In the genomic region with DNA sequence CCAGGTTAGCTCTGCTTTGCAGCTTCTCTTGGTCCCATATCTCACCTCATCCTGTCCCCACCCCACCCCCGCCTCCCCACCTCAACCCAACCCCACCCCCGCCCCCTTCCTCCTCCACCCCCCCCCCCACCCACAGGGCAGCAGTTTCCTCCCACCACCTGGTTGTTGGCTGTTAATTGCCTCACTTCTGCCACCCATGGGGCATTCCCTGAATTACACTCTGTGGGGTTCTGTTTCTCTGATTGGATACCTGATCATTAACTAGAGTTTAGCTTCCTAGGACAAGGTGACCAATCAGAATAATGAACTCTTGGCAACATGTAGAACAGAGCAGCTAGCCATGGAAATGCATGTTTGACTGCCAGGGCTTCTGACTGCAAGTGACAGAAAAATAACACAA, we compare ENCODE assay signal across 10 mouse cellular contexts. TPM values are rescaled to one million over a fixed set of nuclear protein-coding genes. Genes with fewer than 3 reads are reported as not detected.
DNase-seq lines count a peak whose midpoint lies in the region; ATAC-seq and TF ChIP-seq lines count a peak whose summit lies in the region.
"Had no signal": no experiment of that assay in that cellular context is flagged by ENCODE, and none has a peak within 500 bp of the region (broad histone marks: within the 10 kb centered on the region; RNA-seq: fewer than 3 reads in every experiment).

No protein-coding gene starts in this region.

- no peak for TF ChIP-seq POLR2A in liver, adult 2 months (IDR thresholded peaks at IDR 0.05; ENCODE audit: extremely low read depth, insufficient read depth, low read length)

- H3K27me3 ChIP-seq in liver, adult 2 months (ENCODE audit: control insufficient read depth, insufficient read depth, low read length) = no peaks in the 10 kb centered on the region
- peaks cover 6% of the 10 kb centered on the region for H3K27me3 ChIP-seq in liver, embryonic 12.5 days (replicated peaks)
- H3K27me3 ChIP-seq in intestine, embryonic 15.5 days (replicated peaks) = no peaks in the 10 kb centered on the region
- H3K27me3 ChIP-seq: limb, embryonic 13.5 days had no signal

- TF ChIP-seq CTCF in liver, adult 2 months (IDR thresholded peaks at IDR 0.05; ENCODE audit: low read depth, low read length) = no peak

- H3K4me2 ChIP-seq in liver, embryonic 12.5 days = no peak overlapping the region
- no peak overlapping the region for H3K4me2 ChIP-seq in intestine, embryonic 15.5 days (replicated peaks)
- H3K4me2 ChIP-seq: limb, embryonic 13.5 days had no signal

- H3K36me3 ChIP-seq in liver, adult 2 months (ENCODE audit: control insufficient read depth, insufficient read depth, low read length) = no peaks in the 10 kb centered on the region
- H3K36me3 ChIP-seq in liver, embryonic 12.5 days = no peaks in the 10 kb centered on the region
- H3K36me3 ChIP-seq in intestine, embryonic 15.5 days = no peaks in the 10 kb centered on the region
- H3K36me3 ChIP-seq: limb, embryonic 13.5 days had no signal

- no peak overlapping the region for H3K27ac ChIP-seq in liver, adult 2 months (replicated peaks; ENCODE audit: insufficient read depth, low read depth, low read length)
- no peak overlapping the region for H3K27ac ChIP-seq in liver, embryonic 12.5 days
- no peak overlapping the region for H3K27ac ChIP-seq in intestine, embryonic 15.5 days
- H3K27ac ChIP-seq: limb, embryonic 13.5 days had no signal

- H3K79me2 ChIP-seq in liver, adult 2 months (ENCODE audit: control insufficient read depth, insufficient read depth, low read length) = no peaks in the 10 kb centered on the region

- ATAC-seq in liver, embryonic 12.5 days = no peak
- ATAC-seq in intestine, embryonic 15.5 days = no peak

- peak; percentile 66 to 78 for DNase-seq in cerebellum, postnatal 10 days
- DNase-seq in cerebellum, adult 9-11 months = no peak
- peak; percentile 41 for DNase-seq in liver, adult 2 months (ENCODE audit: extremely low read depth, low read depth, low spot score)
- DNase-seq in lung, postnatal 10 days = peak; percentile 48
- DNase-seq in thymus, postnatal 0 days (ENCODE audit: low spot score) = peak; percentile 82
- no peak for DNase-seq in left cerebral cortex, adult 18-20 months (ENCODE audit: low spot score in 2 of 2)

- 33% methylated on average over 1 of the region's 2 CpGs for WGBS in liver, adult 2 months
- 20% methylated on average over 1 of the region's 2 CpGs for WGBS in liver, embryonic 12.5 days (ENCODE audit: insufficient replicate concordance)
- WGBS in intestine, embryonic 15.5 days = no CpG with 5 or more reads among the region's 2 CpGs

- H3K4me1 ChIP-seq in liver, adult 2 months (ENCODE audit: control insufficient read depth, insufficient read depth, low read length) = no peaks in the 10 kb centered on the region
- H3K4me1 ChIP-seq in liver, embryonic 12.5 days = 0 out of 2 replicates have a peak, but pooled peaks cover 3% of the 10 kb centered on the region
- H3K4me1 ChIP-seq in intestine, embryonic 15.5 days (replicated peaks) = no peaks in the 10 kb centered on the region

- no peak overlapping the region for H3K9ac ChIP-seq in liver, adult 2 months (ENCODE audit: low read depth, low read length)
- H3K9ac ChIP-seq in liver, embryonic 12.5 days = no peak overlapping the region
- H3K9ac ChIP-seq in intestine, embryonic 15.5 days = no peak overlapping the region
- H3K9ac ChIP-seq: limb, embryonic 13.5 days had no signal

- H3K4me3 ChIP-seq in liver, adult 2 months (ENCODE audit: insufficient read depth, low read depth, low read length) = no peak overlapping the region
- H3K4me3 ChIP-seq in liver, embryonic 12.5 days = no peak overlapping the region
- H3K4me3 ChIP-seq in intestine, embryonic 15.5 days (replicated peaks) = no peak overlapping the region
- H3K4me3 ChIP-seq: erythroblast, embryonic 14.5 days; limb, embryonic 13.5 days had no signal

- H3K9me3 ChIP-seq in liver, embryonic 12.5 days (replicated peaks) = no peaks in the 10 kb centered on the region
- no peaks in the 10 kb centered on the region for H3K9me3 ChIP-seq in intestine, embryonic 15.5 days
- H3K9me3 ChIP-seq: limb, embryonic 13.5 days had no signal

RNA-seq across cellular contexts. Expression of gene Trp53rkb, which starts 16.1 kb away (rescaled TPM):
- total RNA-seq in liver, adult 2 months (2014; rRNA removed) = 1.5 and 1.8 TPM in 2 replicates
- polyA plus RNA-seq in liver, adult 2 months (2012; rRNA removed) = 3.0 and 3.1 TPM in 2 replicates
- polyA plus RNA-seq in liver, embryonic 12.5 days (2016; fragmentation: Nextera tagmentation; extraction: Ambion mirVana) = 5.0 and 6.3 TPM in 2 replicates
- polyA plus RNA-seq in thymus, postnatal 0 days (2015; fragmentation: Nextera tagmentation; extraction: Ambion mirVana) = 9.3 and 9.4 TPM in 2 replicates
- 1 to 10 TPM; 6.9 to 7.1 TPM for total RNA-seq in left cerebral cortex, adult 18-20 months (2021)
- polyA plus RNA-seq in intestine, embryonic 15.5 days (2015; fragmentation: Nextera tagmentation; extraction: Ambion mirVana) = 6.4 and 6.7 TPM in 2 replicates

RNA-seq across cellular contexts. Expression of gene Arfgef2, which starts 29.1 kb away (rescaled TPM):
- total RNA-seq in liver, adult 2 months (2014; rRNA removed) = 18.3 and 26.0 TPM in 2 replicates
- polyA plus RNA-seq in liver, adult 2 months (2012; rRNA removed) = 13.5 and 15.8 TPM in 2 replicates
- polyA plus RNA-seq in liver, embryonic 12.5 days (2016; fragmentation: Nextera tagmentation; extraction: Ambion mirVana) = 7.7 and 8.0 TPM in 2 replicates
- 5.6 and 6.2 TPM in 2 replicates for polyA plus RNA-seq in thymus, postnatal 0 days (2015; fragmentation: Nextera tagmentation; extraction: Ambion mirVana)
- 10 to 100 TPM; 63.4 to 64.9 TPM for total RNA-seq in left cerebral cortex, adult 18-20 months (2021)
- 6.7 and 6.9 TPM in 2 replicates for polyA plus RNA-seq in intestine, embryonic 15.5 days (2015; fragmentation: Nextera tagmentation; extraction: Ambion mirVana)

Comparison
In these comparisons a context has a peak if more than half of its experiments do, and no peak if none do; other contexts are left out.
1. DNase-seq: peak in cerebellum, postnatal 10 days (2 of 2), liver, adult 2 months (single experiment), lung, postnatal 10 days (single experiment) and thymus, postnatal 0 days (single experiment); none in cerebellum, adult 9-11 months (single experiment) and left cerebral cortex, adult 18-20 months (0 of 2).